Mouse (Mus musculus): Measurements from ENCODE around the gene Slc6a18.

- TF ChIP-seq ZC3H11A (IDR thresholded peaks at IDR 0.05; ENCODE audit: low read depth, low read length) = no peak
- no peak for TF ChIP-seq POLR2A (IDR thresholded peaks at IDR 0.05; ENCODE audit: control insufficient read depth in 1 of 2, insufficient read depth in 1 of 2, low read depth in 1 of 2, low read length in 2 of 2, poor library complexity in 1 of 2)
- no peak for TF ChIP-seq CTCF (IDR thresholded peaks at IDR 0.05 in 2 of 3, conservative IDR thresholded peaks at IDR 0.05 in 1 of 3; ENCODE audit: control insufficient read depth in 1 of 3, insufficient read depth in 1 of 3, low read depth in 2 of 3, low read length in 3 of 3, poor library complexity in 1 of 3, severe bottlenecking in 1 of 3)
- TF ChIP-seq TBP (IDR thresholded peaks at IDR 0.05; ENCODE audit: low read depth, low read length) = no peak
- no peak for TF ChIP-seq E2F4 (IDR thresholded peaks at IDR 0.05; ENCODE audit: borderline replicate concordance, low read depth, low read length)
- TF ChIP-seq UBTF (IDR thresholded peaks at IDR 0.05; ENCODE audit: borderline replicate concordance, insufficient read depth, low read depth, low read length) = no peak
Observed at GRCm38 (mm10) chr13:73618406-73618805, 59.4 kb downstream of the Slc6a18 start.

Data from MEL (cell line).